ENCODE assay signal across 8 mouse cellular contexts in genomic region chrX:71555415-71556114, GRCm38 (mm10). TPM values are rescaled to one million over a fixed set of nuclear protein-coding genes. Genes with fewer than 3 reads are reported as not detected.
DNase-seq lines count a peak whose midpoint lies in the region; ATAC-seq lines count a peak whose summit lies in the region.

Gene Hmgb3 (plus strand): TSS chrX:71555918.

- H3K9me3 ChIP-seq in intestine, embryonic 14.5 days (ENCODE audit: control insufficient read depth, low read length), result no peaks in the 10 kb centered on the region

- H3K4me2 ChIP-seq in intestine, embryonic 14.5 days (ENCODE audit: low read length), result peak within 1 kb of the TSS; percentile 52

- peak; percentile 87 to 93 for DNase-seq in adrenal gland, adult (ENCODE audit: inconsistent age in 2 of 2, low spot score in 1 of 2)
- DNase-seq in embryo, embryonic 10.5 days (ENCODE audit: low spot score), result peak; percentile 90
- peak; percentile 78 for DNase-seq in gastrocnemius, postnatal 25 days
- peak; percentile 80 for DNase-seq in intestine, embryonic 14.5 days (ENCODE audit: low spot score)
- DNase-seq in left cerebral cortex, postnatal 14 days (ENCODE audit: low spot score in 2 of 2), result peak; percentile 81 to 90
- peak; percentile 92 for DNase-seq in mesoderm, embryonic 11.5 days (ENCODE audit: low read depth, low spot score)
- DNase-seq in right cerebral cortex, postnatal 36 days (ENCODE audit: low spot score in 2 of 2), result peak; percentile 78 to 79
- peak; percentile 84 for DNase-seq in yolk sac, embryonic 10.5 days (ENCODE audit: low spot score)

- ATAC-seq in intestine, embryonic 14.5 days (replicated peaks; ENCODE audit: low FRiP score, low TSS enrichment, low read depth), result peak; percentile 95

- H3K4me1 ChIP-seq in intestine, embryonic 14.5 days (replicated peaks; ENCODE audit: control insufficient read depth, insufficient read depth, low read length), result no peaks in the 10 kb centered on the region

- H3K36me3 ChIP-seq in intestine, embryonic 14.5 days (ENCODE audit: control insufficient read depth, insufficient read depth, low read length), result peaks cover 7% of the 10 kb centered on the region; the same call in 1 of the 2 replicates

- H3K9ac ChIP-seq in intestine, embryonic 14.5 days (ENCODE audit: low read length), result peak within 1 kb of the TSS; percentile 83

- peak within 1 kb of the TSS; percentile 61 for H3K4me3 ChIP-seq in intestine, embryonic 14.5 days (ENCODE audit: low read depth, low read length)

- no peaks in the 10 kb centered on the region for H3K27me3 ChIP-seq in intestine, embryonic 14.5 days (replicated peaks; ENCODE audit: control insufficient read depth, insufficient read depth, low read length)

- peak within 1 kb of the TSS; percentile 94 for H3K27ac ChIP-seq in intestine, embryonic 14.5 days (ENCODE audit: low read depth)

- intact Hi-C loops in left cerebral cortex, postnatal 14 days (cut with DNase I), result loop anchor here (5.0 kb wide), 2 partner anchors 63 to 123 kb away; partner anchors contain the start of gene Cd99l2

- 17% methylated on average over 49 of the region's 59 CpGs for WGBS in intestine, embryonic 14.5 days

RNA-seq across cellular contexts. Expression of gene Hmgb3, which starts in this region (rescaled TPM):
- 1 to 10 TPM; 9.4 to 9.7 TPM for total RNA-seq in gastrocnemius, postnatal 25 days (2021)
- polyA plus RNA-seq in intestine, embryonic 14.5 days (2014; fragmentation: Nextera tagmentation; extraction: Ambion mirVana), result 207 and 236 TPM in 2 replicates
- 10 to 100 TPM; 53.1 to 59.4 TPM for total RNA-seq in left cerebral cortex, postnatal 14 days (2021)

Comparison
In these comparisons a context has a peak if more than half of its experiments do, and no peak if none do; other contexts are left out.
1. Peak in every context shown above with its lines: DNase-seq, ATAC-seq, H3K4me3 ChIP-seq and H3K27ac ChIP-seq.
2. RNA of gene Hmgb3 (total RNA-seq): 53.1 to 59.4 TPM in left cerebral cortex, postnatal 14 days; 9.4 to 9.7 TPM in gastrocnemius, postnatal 25 days; every median in the first group is over 4 times any median in the second.